Mouse (Mus musculus) T-cell, adult 2 months (primary cell): ENCODE results near the gene Inhba.
A peak's percentile ranks its signal among the peaks of the same experiment; 100 is the strongest.

Experiments used
- DNase-seq: peaks from one replicate; pipeline ENCODE4 v3.0.0; 2022; ENCODE audit warnings: low spot score

Inhba gene

DNA sequence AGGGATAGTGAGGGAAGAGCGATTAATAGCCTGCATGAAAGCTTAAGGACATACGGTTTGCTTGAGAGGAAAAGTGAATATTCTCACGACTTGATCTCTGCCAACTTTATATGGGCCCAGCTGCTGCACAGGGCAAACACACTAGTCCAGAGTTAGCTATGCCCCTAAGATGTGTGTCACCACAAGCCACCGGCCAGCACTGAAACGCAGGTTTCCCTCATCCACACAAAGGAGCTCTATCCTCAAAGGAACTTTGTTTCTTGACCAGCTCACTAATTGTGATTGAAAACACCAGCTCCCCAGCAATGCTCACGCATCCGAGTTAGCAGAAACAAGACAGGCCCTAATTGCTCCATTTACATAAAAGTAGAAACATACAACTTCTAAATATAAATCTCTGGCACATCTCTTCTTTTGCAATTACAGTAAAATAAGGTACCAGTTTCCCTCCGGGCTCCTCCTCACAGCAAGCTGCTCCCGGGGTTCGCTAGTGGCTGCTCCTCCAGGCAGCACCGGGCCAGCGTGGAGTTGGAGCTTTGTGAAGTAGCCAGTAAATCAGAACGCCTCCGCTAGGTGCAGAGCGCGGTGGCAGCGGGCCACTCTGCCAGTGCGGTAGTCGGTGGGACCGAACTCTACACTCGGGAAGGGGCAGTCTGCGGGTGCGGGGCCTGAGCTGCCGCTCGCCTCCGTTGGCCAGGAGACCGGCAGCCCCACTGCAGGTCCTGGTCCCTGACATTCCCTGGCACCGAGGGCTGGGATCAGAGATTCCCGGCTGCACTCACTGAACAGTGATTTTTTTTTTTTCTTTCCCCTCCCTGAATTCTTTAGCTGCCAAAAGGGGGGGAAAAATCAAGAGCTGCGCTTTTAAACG is at the start of gene Inhba:
Inhba (plus strand) TSS at position 480 of the 871 bp plus-strand sequence.
- peak; percentile 20 for DNase-seq

GRCm38 (mm10) chr13:15976584-15976983 is 35.1 kb upstream of the Inhba start:
- DNase-seq = no peak

DNA sequence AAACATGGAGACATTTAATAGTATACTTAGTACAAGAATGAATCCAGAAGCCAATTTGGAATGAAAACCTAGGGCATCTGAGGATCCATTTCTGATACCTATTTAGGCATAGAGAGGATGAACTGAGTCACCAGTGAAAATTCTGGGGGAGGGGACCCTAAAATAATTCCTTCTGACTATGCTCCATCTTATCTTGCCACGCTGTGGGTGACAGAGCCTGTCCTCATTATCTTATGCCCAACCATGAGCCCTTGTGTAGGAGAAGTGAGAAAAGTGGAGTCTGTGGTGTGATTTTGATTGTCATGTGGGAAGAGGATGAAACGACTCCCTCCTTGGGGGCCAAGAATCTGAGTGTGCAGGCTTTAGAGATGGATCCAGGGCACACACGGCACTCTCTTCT is 32.1 kb upstream of the Inhba start:
- DNase-seq = no peak

GRCm38 (mm10) chr13:15982041-15982440 is 29.6 kb upstream of the Inhba start:
- DNase-seq = no peak

DNA sequence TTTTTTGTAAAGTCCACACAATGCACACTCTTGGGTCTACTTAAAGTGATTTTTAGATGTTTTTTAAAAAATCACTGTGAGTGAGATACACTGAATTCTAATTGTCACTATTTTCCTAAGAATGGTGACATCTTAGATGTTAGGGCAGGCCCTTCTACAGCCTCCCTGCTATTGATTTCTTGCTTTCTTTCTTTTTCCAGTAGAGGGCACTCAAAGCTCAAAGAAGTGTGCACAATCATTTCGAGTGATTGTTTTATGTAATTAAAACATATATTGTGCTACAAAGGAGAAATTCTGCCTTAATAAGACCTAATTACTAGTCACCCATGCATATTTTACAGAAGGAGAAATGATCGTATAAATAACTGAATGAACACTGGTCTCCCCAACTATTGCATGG is 25.9 kb upstream of the Inhba start:
- no peak for DNase-seq

DNA sequence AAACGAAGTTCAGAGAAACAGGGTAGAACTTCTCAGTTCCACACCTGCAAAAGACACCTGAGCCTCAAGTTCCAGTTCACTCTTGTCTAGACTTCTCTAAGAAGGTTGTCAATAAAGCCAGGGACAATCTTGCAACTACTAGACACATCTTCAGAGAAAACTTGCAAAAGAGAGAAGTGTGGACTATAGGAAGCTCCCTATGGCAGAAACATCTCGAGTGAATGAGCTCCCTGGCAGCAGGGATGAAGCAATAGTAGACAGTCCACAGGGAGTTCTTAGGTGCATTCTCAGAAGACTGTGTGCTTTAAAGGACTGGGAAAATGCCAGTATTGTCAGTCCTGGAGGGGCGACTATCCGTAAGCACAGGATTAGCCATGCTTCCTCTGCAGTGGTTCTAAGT is 25.5 kb upstream of the Inhba start:
- no peak for DNase-seq

GRCm38 (mm10) chr13:15995314-15995713 is 16.3 kb upstream of the Inhba start:
- no peak for DNase-seq

DNA sequence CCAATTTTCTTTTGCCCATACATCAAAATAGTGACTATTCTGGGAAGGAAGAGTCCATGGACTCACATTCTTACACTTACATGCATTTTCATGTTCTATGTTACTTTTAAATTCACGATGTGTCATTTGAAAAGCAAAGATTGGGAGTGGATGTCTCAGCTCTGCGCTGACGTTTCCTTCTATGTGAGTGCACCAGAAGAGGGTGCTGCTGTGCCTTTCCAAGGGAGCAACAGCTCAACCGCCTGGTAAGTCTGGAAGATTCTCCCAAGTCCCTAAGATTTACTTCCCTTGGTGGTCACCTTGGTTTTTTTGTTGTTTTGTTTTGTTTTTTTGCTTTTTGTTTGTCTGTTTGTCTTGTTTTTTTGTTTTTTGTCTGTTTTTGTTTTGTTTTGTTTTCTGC is 6.1 kb upstream of the Inhba start:
- DNase-seq = no peak

GRCm38 (mm10) chr13:16007748-16008147 is 3.9 kb upstream of the Inhba start:
- no peak for DNase-seq

- no peak for DNase-seq
These were observed 3.3 kb upstream of the Inhba start for GRCm38 (mm10) chr13:16008348-16008747.

GRCm38 (mm10) chr13:16009766-16010465 is 1.7 kb upstream of the Inhba start:
- no peak for DNase-seq

DNA sequence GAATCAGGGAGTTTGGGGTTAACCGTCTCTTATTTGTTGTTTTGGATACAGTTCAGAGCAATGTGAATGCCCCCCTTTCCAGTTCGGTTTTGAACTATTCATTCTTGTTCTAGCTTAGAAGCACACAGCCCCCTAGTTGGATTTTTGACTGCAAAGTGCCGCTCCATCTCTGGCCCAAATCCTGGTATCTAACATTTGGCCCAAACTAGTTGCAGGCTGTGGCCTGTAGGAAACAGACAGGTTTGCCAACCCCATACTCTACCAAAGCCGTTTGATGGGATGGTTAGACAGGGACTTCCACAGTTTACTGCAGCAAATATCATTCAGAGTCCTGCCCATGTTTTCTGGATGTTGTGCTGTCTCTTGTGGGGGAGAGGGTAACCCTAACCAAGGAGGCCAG is 1.1 kb upstream of the Inhba start:
- no peak for DNase-seq

- peak; percentile 61 for DNase-seq
These were observed 714 bp downstream of the Inhba start for GRCm38 (mm10) chr13:16012243-16012887.

- no peak for DNase-seq
These were observed 2.5 kb downstream of the Inhba start for GRCm38 (mm10) chr13:16014166-16014565.

DNA sequence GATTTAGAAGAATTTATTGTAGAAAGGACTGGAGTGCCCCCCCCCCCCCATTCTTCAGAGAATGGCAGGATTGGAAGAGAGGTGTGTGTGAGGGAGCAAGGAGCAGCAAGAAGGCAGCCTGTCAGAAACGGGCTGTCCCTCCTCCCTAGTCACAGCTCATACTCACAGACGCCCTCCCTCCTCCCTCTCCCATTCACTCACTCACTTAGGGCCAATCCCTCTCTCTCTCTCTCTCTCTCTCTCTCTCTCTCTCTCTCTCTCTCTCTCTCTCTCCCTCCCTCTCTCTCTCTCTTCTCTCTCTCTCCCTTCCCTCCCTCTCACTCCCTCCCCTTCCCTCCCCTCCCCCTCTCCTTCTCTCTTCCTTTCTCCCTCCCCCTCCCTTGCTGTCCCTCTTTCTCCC is 4.9 kb downstream of the Inhba start:
- no peak for DNase-seq

DNA sequence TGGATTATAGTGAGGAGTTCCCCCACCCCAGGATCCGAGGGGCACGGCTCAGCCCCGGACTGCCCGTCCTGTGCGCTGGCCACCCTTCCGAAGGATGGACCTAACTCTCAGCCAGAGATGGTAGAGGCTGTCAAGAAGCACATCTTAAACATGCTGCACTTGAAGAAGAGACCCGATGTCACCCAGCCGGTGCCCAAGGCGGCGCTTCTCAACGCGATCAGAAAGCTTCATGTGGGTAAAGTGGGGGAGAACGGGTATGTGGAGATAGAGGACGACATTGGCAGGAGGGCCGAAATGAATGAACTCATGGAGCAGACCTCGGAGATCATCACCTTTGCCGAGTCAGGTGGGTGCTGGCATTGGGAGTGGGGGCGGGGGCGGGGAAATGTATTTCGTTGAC is 5.7 kb downstream of the Inhba start:
- no peak for DNase-seq

DNA sequence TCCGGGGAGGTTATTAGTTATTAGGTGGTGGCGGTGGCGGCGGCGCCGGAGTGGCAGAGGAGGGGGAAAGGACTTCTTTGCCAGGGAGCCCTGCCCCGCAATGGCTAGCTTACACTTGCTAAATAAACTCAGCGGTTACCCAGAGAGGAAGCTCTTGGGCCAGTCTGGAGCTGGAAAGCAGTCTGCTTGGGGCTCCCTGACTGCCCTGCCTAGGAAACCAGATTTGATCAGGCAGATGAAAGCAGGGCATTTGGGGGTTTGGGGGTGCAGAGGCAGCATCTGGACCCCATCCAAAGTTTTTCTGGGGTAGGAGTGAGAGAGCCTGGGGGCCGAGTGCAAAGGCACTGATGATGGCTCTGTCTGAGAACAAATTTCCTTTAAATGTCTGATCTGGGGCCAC is 6.1 kb downstream of the Inhba start:
- no peak for DNase-seq

DNA sequence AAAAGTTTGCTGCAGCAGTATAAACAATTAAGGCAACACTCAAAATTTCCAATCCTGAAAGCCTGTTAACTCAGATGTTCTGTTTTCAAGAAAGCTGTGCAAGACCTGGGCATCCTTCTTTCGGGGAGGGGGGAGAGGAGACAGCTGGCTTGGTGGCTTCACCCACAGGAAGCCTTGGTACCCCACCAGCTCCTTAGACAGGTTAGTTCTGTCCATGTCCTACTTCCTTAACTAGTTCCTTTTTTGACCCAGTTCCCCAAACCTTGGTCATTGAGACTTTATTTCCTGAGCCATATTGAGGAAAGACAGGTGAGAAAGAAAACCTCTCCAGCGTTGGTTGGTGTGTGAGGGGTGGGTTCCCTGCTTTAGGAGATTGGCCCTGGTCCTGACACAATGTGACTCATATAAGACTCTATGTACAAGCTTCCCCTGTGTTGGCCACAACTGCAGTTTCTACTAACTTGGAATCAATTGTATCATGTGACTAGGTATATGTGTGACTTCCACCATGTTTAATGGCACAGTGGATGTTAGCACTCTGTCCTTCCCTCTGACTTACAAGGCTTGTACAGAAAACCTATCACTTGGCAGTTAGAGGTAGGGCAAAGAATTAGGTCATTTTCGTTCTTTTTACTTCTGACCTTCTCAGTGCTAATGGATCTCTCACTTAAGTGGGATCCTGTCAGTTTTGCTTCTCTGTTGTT is 7.3 kb downstream of the Inhba start:
- DNase-seq = no peak

GRCm38 (mm10) chr13:16020659-16021058 is 9.0 kb downstream of the Inhba start:
- DNase-seq = peak; percentile 7

DNA sequence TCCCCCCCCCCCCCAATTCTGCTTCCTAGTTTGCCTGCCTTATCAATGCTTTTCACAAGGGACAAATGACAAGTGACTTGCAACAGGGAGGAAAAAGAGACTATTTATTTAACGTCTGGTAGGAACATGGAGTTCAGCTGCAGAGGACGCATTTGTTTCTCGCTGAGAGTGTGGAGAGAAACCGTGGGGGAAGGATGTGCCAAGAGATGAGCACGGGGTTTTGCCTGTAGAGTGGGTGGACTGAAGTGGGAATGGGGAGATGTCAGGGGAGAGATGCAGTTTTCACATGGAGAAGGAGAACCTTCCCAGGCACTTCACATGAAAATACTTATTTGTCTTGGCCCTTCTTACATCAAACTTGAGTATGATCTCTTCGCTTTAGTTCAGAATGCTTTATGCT is 9.5 kb downstream of the Inhba start:
- no peak for DNase-seq

DNA sequence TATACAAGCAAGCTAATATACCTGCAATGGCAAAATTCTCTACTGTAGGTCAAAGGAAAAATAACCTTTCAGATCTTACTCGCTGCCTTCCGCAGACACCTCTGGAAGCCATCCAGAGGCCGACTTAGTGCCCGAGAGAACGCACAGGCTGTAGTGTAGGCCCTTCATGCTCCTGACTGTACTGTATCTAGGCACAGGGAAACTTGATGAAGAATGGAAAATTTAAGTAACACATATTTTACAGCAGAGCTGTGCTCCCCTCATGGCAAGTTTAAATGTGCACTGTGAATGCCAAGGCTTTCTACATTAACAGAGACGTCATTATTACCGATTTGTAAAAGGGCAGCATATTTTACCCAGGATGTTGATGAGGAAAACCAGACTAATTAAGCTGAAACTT is 10.2 kb downstream of the Inhba start:
- no peak for DNase-seq

DNA sequence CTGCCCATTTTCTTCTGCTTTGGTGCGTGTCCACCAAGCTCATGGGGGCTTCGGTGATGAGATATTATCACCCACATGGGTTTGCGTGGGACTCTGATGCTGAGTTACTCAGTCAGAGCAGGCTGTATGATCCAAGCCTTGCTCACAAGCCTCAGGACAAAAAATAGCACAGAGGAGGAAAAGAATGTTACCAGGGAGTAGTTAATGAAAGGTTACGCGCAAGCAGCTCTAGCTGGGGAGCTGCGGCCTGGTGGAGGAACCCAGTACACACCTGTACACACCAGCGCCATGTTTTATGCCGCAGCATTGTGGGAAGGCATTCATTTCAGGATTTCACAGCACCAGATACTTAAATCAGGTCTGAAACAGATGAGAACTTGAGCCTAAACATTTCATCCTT is 10.9 kb downstream of the Inhba start:
- no peak for DNase-seq
